Mouse (Mus musculus): ENCODE data around the gene Gm44965.
"Not testable (repeated sequence)": the region's sequence is repeated elsewhere in the genome, so short reads cannot be mapped to it uniquely, and the experiment has no call there.

Gene Gm44965

DNA sequence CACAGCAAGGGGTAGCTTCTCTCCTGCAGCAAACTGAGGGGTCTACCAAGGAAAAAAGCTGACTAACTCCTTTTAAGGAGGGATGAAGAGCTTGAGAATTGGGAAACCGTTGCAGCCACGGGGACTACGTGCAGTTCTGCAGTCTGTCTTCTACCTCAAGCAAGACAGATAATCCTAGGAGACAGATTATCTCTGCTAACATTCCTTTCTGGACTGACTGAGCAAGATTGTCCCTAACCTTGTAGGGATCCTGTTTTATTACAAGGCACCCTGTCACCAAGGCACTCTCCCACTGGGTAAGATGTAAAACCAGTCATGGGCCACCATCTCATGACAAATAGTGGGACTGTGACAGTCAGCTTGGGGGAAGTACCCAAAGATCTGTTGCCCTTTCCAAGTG is 12.5 kb upstream of the Gm44965 start:
- no peak for DNase-seq

DNA sequence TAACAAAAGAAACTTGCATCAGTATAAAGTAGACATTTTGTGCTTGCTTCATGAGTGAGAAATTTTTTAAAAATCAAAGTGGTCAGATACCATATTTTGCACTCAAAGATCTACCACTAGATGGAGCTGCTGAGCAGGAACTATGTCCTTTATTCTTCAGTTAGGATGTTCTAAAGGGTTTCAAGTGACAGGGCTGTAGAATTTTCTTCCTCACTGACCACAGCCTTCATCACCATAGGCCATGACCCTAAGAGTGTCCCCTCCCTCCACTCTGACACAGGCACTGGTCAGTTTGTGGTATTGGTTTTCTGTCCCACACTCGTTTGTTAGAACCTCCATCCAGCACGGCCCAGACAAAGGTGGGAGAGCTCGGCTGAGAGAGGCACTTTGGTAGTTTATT is 11.7 kb upstream of the Gm44965 start:
- no peak for DNase-seq

DNA sequence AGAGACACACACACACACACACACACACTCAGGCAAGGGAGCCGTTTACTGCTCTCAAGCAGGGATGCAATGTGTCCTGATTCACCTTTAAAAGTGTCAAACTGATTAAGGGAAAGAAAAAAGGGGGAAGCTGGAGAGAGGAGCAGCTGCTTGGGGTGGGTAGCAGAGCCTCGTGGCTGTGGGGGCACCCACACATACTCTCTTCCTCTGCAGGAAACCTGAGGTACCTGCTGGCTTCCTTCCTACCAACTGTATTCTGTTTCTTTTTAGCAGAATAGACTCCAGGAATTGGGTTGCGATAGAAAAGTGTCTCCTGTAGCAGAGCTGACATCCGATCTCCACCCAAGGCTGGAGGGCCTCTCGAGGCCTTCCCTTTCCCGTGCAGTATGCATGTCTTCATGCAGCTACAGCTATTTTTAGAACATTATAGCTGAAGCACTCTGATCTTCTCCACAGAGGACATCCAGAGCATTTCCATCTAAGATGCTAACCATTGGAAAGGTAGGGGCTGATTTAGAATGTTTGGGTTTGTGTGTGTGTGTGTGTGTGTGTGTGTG is 4.5 kb upstream of the Gm44965 start, which contains the start of gene Gm45021:
Gene Gm45021 (plus strand): TSS at position 417 of the 557 bp plus-strand sequence.
- no peak for DNase-seq

DNA sequence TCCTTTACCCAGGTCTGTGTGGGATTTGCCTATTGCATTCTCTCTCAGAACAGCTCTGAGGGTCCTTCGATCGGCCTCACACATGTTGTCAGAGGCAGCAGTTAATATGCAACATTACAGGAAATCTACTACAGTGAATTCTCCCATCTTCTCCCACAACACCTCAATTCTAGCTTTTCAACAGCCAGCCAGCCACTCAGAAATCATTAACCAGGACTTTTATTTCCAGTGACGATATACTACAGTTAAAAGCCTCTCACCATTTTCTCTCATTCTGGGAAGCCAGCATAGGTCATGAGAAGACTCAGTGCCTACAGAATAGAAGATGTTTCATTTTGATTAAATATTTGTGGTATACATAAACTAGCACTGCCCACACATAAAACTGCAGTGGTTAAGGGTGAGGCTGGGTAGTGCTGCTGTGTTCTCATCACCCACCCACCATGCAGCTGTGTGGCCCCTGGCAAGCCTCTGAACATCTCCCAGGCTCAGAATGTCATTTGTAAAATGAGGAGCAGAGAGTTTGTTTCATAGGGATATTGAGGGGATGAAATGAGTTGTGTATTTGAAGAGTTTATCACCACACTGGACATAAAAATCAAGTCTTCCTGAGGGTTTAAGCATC is 2.4 kb upstream of the Gm44965 start:
- DNase-seq, result no peak

DNA sequence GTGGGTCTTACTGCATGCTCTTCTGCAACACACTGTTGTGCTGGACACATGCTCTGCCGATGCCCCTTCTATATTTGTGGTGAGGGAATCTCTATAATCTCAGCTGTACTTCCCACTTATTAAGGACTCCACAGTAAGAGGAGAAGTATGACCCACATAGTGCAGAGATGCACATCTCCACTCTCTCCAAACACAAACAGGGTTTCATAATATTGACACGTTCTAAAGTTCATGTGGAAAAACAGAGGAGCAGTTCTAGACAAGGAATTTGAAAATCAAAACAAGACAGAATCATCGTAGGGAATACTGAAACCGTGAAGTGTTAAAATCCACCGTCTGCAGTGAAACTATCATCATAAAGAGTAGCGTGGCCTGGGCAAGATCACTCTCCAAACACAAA is 1.9 kb upstream of the Gm44965 start:
- no peak for DNase-seq

DNA sequence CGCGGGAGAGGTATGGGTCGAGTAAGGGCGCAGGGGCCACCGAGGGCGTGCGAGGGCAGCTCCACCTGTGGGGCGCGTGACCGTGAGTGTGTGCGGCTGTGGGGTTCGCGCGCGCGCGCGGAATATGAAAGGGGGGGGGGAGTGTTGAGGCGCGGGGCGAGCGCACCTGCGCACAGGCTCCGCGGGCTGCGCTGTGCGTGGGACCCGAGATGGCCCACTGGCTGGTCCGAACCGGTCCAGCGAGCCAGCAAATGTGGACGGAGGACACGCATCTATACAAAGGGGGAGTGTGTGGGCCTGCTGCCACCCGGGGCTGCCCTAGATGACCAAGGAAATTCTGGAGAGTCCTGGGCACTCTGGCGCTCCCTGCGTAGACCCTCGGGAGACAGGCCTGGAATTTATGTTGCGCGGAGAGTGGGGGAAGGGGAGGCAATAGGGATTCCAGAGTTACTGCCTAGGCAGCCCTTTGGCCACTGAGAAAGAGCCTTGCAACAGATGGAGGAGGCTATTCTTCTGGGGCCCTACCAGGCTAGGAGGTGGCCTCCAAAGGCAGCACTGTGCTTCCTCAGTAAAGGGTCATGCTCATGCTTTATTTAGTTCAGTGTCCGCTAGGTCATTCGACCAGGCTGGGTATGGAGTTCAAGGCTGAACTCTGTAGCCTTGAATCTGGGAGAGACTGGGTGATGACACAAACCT is 450 bp downstream of the Gm44965 start:
- peak in 1 of 2 experiments; percentile 55 for DNase-seq

DNA sequence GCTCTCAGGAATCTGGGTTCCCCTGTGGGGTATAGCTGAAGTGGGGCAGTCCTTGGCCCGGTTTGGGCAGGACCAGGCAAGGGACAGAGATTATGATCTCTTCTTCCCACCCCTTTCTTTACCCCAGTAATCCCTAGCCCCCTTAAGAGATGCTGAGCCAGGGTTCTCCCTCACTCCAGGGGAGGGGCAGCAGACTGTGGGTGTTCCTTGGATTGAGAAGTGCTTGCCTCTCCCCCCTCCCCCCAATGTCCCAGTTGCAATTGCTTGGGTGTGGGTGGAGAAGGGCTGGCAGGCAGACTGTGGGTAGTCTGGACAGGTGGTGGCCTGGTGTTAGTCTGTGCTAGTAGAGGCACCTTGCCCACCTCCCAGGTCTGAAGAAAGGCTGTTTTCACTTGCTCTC is 1.5 kb downstream of the Gm44965 start:
- DNase-seq, result no peak

DNA sequence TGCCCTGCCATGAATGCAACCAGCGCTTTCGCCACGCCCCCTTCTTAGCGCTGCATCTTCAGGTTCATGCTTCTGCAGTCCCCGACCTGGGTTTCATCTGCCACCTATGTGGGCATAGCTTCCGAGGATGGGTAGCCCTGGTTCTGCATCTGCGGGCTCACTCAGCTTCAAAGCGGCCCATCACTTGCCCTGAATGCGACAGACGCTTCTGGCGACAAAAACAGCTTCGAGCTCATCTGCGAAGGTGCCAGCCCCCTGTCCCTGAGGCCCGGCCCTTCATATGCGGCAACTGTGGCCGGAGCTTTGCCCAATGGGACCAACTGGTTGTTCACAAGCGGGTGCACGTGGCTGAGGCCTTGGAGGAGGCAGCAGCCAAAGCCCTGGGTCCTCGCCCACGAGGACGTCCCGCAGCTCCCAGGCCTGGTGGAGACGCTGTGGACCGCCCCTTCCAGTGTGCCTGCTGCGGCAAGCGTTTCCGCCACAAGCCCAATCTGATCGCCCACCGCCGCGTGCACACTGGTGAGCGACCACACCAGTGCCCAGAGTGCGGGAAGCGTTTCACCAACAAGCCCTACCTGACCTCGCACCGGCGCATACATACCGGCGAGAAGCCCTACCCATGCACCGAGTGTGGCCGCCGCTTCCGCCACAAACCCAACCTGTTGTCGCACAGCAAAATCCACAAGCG is 2.9 kb downstream of the Gm44965 start:
- no peak for DNase-seq

DNA sequence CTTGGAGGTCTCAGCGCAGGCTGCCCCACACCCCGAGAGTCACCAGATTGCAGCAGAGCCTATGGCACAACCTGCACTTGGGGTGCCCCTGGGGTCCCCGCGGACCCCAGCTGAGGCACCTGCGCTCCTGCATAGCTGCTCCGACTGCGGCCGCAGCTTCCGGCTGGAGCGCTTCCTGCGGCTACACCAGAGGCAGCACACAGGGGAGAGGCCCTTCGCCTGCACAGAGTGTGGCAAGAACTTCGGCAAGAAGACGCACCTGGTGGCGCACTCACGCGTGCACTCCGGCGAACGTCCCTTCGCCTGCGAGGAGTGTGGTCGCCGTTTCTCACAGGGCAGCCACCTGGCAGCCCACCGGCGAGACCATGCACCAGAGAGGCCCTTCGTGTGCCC is 3.5 kb downstream of the Gm44965 start:
- no peak for DNase-seq

DNA sequence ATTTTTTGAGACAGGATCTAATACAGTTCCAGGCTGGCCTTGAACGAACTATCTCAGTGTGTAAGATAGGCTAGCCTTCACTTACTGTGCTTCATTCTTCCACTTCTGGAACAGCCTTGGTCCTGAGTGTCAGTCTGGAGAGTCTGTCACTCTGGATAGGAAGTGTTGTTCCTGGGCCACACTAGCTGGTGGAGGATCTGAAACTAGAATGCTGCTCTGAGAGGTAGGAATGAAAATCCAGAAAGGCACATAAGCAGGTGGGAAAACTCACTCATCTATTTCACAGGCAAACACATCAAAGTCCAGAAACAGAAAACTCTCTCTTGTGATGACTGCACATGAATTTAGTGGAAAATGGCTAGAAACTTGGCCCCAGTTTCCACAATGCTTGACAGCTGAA is 6.9 kb downstream of the Gm44965 start:
- no peak for DNase-seq

DNA sequence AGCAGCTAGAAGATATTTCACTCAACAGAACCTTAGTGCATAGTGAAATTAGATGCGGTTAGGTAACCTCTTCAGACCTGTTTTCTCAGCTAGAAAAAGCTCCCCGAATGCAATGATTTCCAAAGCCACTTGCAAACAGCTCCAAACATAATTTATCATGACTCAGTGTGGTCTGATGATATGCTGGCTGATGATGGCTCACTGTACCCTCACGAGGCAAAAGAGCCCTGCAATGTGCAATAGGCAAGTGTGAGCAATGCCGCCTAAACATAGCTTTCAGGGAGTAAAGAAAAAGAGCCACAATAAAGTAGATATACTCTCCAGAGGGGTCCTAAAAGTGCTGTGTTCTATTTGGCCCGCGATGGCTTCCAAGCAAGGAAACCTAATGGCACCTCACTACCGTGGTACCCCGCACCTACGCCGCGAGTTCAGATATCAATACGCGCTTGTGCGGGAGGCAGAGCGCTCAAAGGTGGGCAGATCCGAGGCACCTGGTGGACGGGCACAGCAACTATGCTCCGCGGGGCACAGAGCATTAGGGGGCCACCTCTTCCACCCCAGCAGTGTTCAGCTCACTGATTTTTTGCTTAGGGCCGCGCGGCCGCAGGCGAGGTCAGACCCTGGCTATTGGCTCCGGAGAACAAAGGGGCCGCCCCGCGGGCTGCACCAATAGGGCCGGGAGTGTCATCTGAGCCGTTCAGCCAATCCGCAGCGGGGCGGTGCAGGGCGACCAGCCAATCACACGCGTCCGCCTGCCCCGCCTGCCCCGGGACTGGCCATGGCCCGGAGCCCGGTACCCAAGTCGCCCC is 7.7 kb downstream of the Gm44965 start, which contains the start of gene Zfp775:
Gene Zfp775 (plus strand): TSS at position 793 of the 809 bp plus-strand sequence.
- DNase-seq, result peak; percentile 96 to 98

DNA sequence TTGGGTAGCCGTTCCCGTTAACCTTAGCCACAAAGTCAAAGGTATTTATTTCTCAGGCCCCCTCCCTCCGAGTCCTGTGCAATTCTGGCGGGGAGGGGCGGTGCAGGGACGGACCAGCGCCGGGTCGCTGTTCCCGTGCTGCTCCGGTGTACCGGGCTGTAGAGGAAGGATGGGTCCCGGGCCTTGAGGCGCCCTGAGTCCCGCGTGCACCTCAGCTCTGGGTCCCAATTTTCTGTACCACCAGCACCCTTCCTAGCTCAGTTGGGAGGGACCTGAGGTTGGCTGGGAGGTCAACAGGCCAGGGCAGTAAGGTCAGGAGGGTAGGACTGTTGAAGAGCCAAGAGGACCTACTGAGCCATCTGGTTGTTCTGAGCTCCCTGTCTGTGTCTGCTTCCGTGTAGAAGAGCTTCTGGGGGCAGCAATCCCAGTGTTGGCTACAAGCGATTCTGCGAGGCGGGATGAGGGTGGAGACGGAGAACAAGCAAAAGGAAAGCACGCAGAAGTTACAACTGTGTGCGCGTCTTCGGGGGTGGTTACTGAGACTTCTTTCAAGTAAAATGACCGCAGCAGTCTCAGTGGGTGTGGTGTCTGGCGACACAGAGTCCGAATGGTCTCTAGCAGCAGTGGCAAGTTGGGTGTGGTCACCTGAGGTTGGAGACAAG is 8.5 kb downstream of the Gm44965 start:
- DNase-seq, result peak; percentile 48 to 50

DNA sequence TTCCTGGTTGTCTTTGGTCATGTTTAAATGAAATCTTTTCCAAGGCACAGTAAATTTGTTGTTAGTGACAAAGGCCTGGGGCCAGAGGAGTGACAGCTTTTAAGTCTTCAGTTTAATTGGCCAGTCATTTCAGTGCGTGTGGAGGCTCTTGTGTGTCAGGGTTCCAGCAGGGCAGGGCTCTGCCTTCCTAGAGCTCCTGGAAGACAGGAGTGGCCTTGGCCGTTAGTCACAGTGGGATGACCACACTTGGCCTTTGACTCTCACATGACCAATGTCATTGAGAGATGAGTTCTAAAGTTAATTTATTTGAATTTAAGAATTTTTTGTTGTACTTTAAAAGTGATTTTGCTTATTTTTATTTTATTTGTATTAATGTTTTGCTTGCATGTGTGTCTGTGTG is 14.4 kb downstream of the Gm44965 start:
- DNase-seq, result no peak

DNA sequence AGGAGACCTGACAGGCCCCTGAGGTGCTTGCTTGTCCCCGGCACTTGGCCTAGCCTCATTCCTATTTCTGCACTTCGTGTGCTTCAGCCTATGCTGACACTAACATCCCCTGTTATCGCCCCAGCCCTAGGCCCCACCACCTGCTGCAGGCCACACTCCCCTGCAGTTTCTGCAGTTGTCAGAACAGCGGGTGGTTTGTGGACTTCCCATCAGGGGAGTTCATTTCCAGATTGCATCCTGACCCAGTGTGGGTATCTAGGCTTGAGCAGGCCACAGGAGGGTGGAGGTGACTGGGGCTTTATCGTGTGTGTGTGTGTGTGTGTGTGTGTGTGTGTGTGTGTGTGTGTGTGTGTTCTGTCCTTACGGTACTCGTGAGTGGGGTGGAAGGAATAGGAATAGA is 15.8 kb downstream of the Gm44965 start:
- no peak for DNase-seq

DNA sequence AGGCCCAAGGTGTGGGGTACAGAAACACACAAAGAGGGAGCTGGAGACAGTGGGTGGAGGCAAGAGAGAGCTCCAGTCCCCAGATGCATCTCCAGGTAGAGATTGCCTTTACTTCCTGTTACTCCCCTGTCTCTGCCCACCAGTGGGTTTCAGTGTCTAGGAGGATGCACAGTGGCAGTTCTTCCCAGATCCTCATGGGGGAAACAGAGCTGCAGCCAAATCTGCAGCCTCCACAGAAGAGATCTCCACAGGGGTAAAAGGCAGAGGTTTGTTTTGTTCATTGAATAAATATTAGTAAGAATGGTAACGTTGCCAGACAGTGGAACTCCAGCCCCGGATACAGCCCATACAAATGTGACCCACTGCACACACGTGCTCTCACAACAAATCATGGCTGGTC is 16.9 kb downstream of the Gm44965 start:
- DNase-seq, result peak in 1 of 2 experiments; percentile 24

DNA sequence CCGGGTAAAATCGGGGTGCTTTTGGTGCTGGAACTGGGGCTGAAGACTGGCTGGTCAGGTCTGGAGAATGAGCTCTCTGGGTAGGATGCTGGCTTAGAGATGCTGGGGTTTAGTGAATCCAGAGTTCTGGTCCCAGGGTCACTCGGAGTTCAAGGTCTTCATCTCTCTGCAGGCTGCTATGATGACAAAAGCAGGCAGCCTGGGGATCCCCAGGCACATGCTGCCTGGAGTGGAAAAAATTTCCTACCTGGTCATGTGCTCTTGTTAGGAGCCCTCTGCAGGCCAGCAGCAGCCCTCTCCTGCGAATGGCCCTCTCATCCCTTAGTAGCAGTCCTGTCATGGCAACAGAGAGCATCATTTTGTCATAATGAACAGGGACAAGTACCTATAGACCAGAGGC is 19.7 kb downstream of the Gm44965 start:
- DNase-seq, result no peak

DNA sequence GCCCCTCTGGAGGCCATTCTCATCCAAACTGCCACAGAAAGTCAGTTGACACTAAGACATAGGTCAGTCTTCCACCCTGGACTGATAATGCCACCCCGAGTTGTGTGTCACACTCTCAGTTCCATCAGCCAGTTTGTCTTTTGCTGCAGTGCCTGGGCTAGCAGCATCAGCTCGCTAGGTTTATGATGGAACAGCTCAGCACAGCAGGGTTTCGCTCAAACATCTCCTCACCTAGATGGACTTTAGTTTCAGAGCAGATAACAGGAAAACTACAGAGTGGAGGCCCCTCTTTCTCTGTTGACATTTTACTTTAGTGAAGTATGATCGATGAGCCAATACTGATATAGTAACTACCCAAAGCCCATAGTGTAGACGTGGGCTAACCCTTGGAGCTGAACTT is 21.0 kb downstream of the Gm44965 start:
- DNase-seq, result no peak

DNA sequence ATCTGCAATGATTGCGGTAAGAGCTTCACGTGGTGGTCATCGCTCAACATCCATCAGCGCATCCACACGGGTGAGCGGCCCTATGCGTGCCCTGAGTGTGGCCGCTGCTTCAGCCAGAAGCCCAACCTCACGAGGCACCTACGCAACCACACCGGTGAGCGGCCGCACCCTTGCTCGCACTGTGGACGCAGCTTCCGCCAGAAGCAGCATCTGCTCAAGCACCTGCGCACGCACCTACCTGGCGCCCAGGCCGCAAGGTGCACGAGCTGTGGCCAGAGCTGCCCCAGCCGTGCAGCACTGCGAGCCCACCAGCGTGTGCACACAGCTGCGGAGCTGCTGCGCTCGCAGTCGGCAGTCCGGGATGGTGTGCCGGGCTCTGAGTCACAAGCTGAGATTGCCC is 26.3 kb downstream of the Gm44965 start:
- DNase-seq, result no peak

DNA sequence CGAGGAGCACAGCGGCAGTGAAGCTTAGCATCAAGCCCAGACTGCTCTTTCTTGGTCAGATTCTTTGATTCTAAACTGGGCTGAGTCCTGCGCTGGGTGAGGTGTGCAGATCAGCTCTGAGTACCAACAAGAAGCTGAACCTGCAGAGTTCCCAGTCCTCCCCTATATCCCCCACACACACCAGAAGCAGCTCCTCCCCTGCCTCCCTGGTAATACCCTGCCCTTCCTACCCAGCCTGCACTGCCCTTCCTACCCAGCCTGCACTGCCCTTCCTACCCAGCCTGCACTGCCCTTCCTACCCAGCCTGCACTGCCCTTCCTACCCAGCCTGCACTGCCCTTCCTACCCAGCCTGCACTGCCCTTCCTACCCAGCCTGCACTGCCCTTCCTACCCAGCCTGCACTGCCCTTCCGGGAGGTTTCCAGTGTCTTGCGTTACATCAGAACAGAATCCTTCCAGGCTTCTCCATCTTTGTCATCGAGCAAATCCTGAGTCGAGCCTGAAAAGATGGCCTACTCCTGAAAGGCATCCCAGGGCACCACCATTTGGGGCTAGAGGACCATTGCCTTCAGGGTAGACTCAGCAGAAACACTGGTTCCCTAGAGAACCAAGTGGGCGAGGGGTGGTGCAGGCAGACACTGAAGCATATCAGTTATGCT is 28.6 kb downstream of the Gm44965 start:
- DNase-seq, result not testable (repeated sequence)

DNA sequence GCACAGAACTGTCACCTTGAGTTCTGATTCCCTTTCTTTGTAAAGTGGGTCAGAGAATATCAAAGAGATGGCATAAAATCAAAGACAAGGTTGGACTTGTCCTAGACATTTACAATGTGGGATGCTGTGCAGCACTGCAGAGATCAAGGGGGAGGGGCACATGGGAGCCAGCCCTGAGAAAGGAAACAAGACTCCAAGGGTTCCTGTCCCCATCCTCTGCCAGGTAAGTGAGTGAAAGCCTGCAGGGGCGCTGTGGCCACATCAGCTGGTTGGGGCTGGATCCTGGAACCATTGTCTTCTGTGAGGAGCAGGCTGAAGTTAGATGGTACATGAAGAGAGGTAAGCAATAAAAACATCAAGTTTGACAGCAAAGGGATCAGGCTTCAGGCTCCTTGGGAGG is 29.7 kb downstream of the Gm44965 start:
- DNase-seq, result no peak

DNA sequence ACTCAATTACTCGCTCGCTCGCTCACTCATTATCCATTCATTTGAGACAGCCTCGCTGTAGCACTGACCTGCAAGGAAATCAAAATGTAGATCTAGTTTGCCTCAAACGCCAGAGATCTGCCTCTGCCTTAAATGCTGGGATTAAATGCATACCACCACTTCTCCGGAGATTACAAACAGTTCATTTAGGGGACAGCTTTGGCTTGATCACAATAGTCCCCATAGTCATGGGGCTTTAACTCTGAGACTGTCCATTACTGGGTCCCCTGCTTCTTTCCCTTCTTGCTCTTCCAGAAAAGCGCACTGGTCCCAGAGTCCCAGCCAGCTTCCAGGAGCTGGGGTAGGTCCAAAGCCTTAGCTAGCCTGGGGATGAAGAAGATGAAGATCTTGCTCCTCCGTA is 32.7 kb downstream of the Gm44965 start, which contains the start of gene AI854703:
Gene AI854703 (plus strand): TSS at position 301 of the 400 bp plus-strand sequence.
- no peak for DNase-seq

DNA sequence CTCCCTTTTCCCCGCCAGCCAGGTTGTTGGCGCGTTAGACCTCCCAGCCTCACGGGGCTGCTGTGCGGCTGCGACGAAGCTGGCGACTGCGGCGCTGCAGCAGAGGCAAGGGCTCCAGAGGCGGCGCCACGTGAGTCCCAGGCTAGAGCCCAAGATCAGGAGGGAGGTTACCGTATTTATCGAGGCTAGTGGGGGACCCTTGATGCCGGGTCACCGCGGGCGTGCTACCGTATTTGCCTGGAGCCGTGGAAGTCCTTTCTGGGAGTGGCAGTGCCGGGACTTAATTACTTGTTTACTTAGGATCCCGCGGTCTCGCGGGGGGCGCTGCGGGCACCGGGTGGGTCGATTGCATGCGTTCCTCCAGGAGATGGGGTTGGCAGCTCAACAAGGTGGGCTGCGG is 33.2 kb downstream of the Gm44965 start:
- peak; percentile 41 to 57 for DNase-seq
